Mouse (Mus musculus) liver, embryonic 14.5 days (tissue): ENCODE measurements at regions not wholly inside any gene's neighbourhood (a gene's known extent, or its start where the extent isn't known, plus 50 kb on each side); places are given as distances from the start of the nearest gene placed in this dataset.

Source experiments
- ATAC-seq: fragments of 200-750 bp; cut with Nextera tagmentation; 2 replicates; pipeline ENCODE4 v1.8.0; 2017; ENCODE audit warnings: moderate number of reproducible peaks, mild to moderate bottlenecking, moderate library complexity; ENCODE audit not compliant: insufficient read depth
- DNase-seq, 3 experiments: peaks; one replicate each; pipeline ENCODE4 v3.0.0-alpha.2; 2012 to 2013; ENCODE audit warnings: low read depth in 3 of 3, low spot score in 3 of 3
- H3K27ac ChIP-seq: fragments of 300-500 bp; sonication (generic); 2 replicates; pipeline ENCODE4 v1.5.1; 2014; ENCODE audit warnings: moderate library complexity, mild to moderate bottlenecking, control low read depth, inconsistent platforms
- H3K27me3 ChIP-seq: fragments of 300-500 bp; sonication (generic); 2 replicates; pipeline ENCODE4 v1.6.1; 2014; ENCODE audit warnings: mild to moderate bottlenecking, low read length, moderate library complexity; ENCODE audit not compliant: control insufficient read depth, insufficient read depth
- H3K36me3 ChIP-seq: fragments of 300-500 bp; sonication (generic); replicated peaks from 2 replicates; pipeline ENCODE4 v1.6.1; 2014; ENCODE audit warnings: low read depth; ENCODE audit not compliant: control insufficient read depth, insufficient read depth
- H3K4me1 ChIP-seq, 2 experiments: fragments of 200-500 bp in 1 of 2; fragments of 300-500 bp in 1 of 2; sonication (generic) in 1 of 2; replicated peaks; 2 replicates each; pipeline ENCODE4 v1.6.1; 2012 to 2014; ENCODE audit warnings: antibody characterized with exemption in 1 of 2, inconsistent platforms in 1 of 2, low read length in 1 of 2; ENCODE audit not compliant: control insufficient read depth in 2 of 2, insufficient read depth in 2 of 2
- H3K4me2 ChIP-seq: fragments of 300-500 bp; sonication (generic); 2 replicates; pipeline ENCODE4 v1.6.1; 2014; ENCODE audit warnings: low read depth, mild to moderate bottlenecking, control low read depth, moderate library complexity
- H3K4me3 ChIP-seq, 2 experiments: fragments of 200-500 bp in 1 of 2; fragments of 300-500 bp in 1 of 2; sonication (generic) in 1 of 2; 2 replicates each; pipeline ENCODE4 v1.5.1; 2012 to 2014; ENCODE audit warnings: low read depth in 2 of 2, low read length in 2 of 2, mild to moderate bottlenecking in 2 of 2, control low read depth in 1 of 2, inconsistent platforms in 1 of 2, moderate library complexity in 1 of 2; ENCODE audit not compliant: insufficient read depth in 1 of 2
- H3K9ac ChIP-seq: fragments of 300-500 bp; sonication (generic); replicated peaks from 2 replicates; pipeline ENCODE4 v1.6.1; 2014; ENCODE audit warnings: mild to moderate bottlenecking, control low read depth, moderate library complexity
- H3K9me3 ChIP-seq: fragments of 300-500 bp; sonication (generic); 2 replicates; pipeline ENCODE4 v1.6.1; 2016; ENCODE audit warnings: low read length, mixed read lengths; ENCODE audit not compliant: control insufficient read depth
- CTCF ChIP-seq: IDR thresholded peaks from 2 replicates; pipeline ENCODE4 v1.5.1; 2016; ENCODE audit warnings: antibody characterized with exemption, low read depth, control low read depth
- EP300 ChIP-seq: IDR thresholded peaks from 2 replicates; pipeline ENCODE4 v1.6.1; 2016; ENCODE audit warnings: antibody characterized with exemption, low read depth
- WGBS: fragments of 180-500 bp; shearing (Covaris S2); extraction: QIAGEN DNeasy Blood & Tissue Kit; methylation state at CpG from one replicate; pipeline ENCODE4 v1.1.7; 2014; ENCODE audit not compliant: insufficient replicate concordance; 5-methylcytosine and 5-hydroxymethylcytosine counted together

- no peaks in the 10 kb centered on the region for H3K4me1 ChIP-seq
- H3K36me3 ChIP-seq, result no peaks in the 10 kb centered on the region
- H3K9ac ChIP-seq, result no peak overlapping the region
- H3K27me3 ChIP-seq, result no peaks in the 10 kb centered on the region
- H3K27ac ChIP-seq, result no peak overlapping the region
- H3K4me3 ChIP-seq, result no peak overlapping the region
- H3K9me3 ChIP-seq, result no peaks in the 10 kb centered on the region
- WGBS, result 64% methylated on average over 8 of the region's 8 CpGs
- TF ChIP-seq EP300, result no peak
- no peak for TF ChIP-seq CTCF
- DNase-seq (no peak), ATAC-seq (no peak)
- no peak overlapping the region for H3K4me2 ChIP-seq
These were observed 274.2 kb downstream of the Wdr72 start for GRCm38 (mm10) chr9:74384206-74384896.

- no peak overlapping the region for H3K4me2 ChIP-seq
- H3K27me3 ChIP-seq, result no peaks in the 10 kb centered on the region
- no peaks in the 10 kb centered on the region for H3K9me3 ChIP-seq
- no peak for TF ChIP-seq CTCF
- TF ChIP-seq EP300, result no peak
- no peaks in the 10 kb centered on the region for H3K4me1 ChIP-seq
- ATAC-seq (no peak), DNase-seq (no peak)
- 43% methylated on average over 2 of the region's 2 CpGs for WGBS
- no peak overlapping the region for H3K27ac ChIP-seq
- H3K9ac ChIP-seq, result no peak overlapping the region
- no peak overlapping the region for H3K4me3 ChIP-seq
- H3K36me3 ChIP-seq, result no peaks in the 10 kb centered on the region
These were observed 315.4 kb downstream of the Wdr72 start for GRCm38 (mm10) chr9:74425594-74425993.

- Histone ChIP-seq H3K27ac (no peak overlapping the region), H3K4me2 (no peak overlapping the region), H3K4me3 (no peak overlapping the region), H3K4me1 (no peaks in the 10 kb centered on the region), H3K36me3 (no peaks in the 10 kb centered on the region), H3K9ac (no peak overlapping the region), H3K9me3 (no peaks in the 10 kb centered on the region), H3K27me3 (no peaks in the 10 kb centered on the region)
- no peak for TF ChIP-seq CTCF
- no peak for TF ChIP-seq EP300
- 76% methylated on average over 5 of the region's 5 CpGs for WGBS
- DNase-seq (no peak), ATAC-seq (no peak)
These were observed 339.8 kb downstream of the Wdr72 start for GRCm38 (mm10) chr9:74449981-74450380.

DNA sequence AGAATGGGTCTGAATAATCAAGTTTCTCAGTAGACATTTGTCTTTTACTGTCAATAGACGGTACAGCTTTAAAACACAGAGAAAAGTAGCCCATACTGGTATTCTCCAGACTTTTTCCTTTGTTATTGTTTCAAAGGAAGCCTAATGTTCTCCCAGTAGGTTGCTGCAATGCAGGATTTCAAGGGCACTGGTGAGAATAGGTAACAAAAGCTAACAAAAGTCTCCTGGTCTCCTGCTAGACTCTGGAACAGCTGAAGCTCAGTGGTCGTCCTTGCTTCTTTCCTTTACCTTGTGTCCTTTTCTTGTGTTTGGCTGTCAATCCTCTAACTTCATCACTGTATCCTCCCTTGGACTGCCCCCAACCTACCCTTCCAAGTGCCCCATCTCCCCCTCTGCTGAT lies 350.9 kb downstream of the Wdr72 start:
- no peak for ATAC-seq
- 27% methylated on average over 2 of the region's 2 CpGs for WGBS
- H3K4me2 ChIP-seq, result no peak overlapping the region
- H3K4me3 ChIP-seq, result no peak overlapping the region
- no peaks in the 10 kb centered on the region for H3K36me3 ChIP-seq
- no peak overlapping the region for H3K9ac ChIP-seq
- no peaks in the 10 kb centered on the region for H3K27me3 ChIP-seq
- no peaks in the 10 kb centered on the region for H3K9me3 ChIP-seq
- H3K27ac ChIP-seq, result no peak overlapping the region
- no peak for DNase-seq
- TF ChIP-seq CTCF (no peak), EP300 (no peak)
- no peaks in the 10 kb centered on the region for H3K4me1 ChIP-seq

- Histone ChIP-seq H3K9ac (no peak overlapping the region), H3K9me3 (no peaks in the 10 kb centered on the region), H3K4me2 (no peak overlapping the region), H3K4me3 (no peak overlapping the region), H3K27ac (no peak overlapping the region), H3K36me3 (no peaks in the 10 kb centered on the region), H3K4me1 (no peaks in the 10 kb centered on the region), H3K27me3 (no peaks in the 10 kb centered on the region)
- WGBS, result 47% methylated on average over 2 of the region's 2 CpGs
- ATAC-seq (no peak), DNase-seq (no peak)
- TF ChIP-seq EP300, result no peak
- no peak for TF ChIP-seq CTCF
These were observed 366.7 kb downstream of the Wdr72 start for GRCm38 (mm10) chr9:74476830-74477229.
